Mouse (Mus musculus) forebrain, postnatal 0 days (tissue): ENCODE measurements at regions not wholly inside any gene's neighbourhood (a gene's known extent, or its start where the extent isn't known, plus 50 kb on each side); places are given as distances from the start of the nearest gene placed in this dataset.

Experiments used
- ATAC-seq: fragments of 200-750 bp; cut with Nextera tagmentation; 2 replicates; pipeline ENCODE4 v1.8.0; 2017; ENCODE audit warnings: mild to moderate bottlenecking, moderate library complexity
- DNase-seq: peaks from one replicate; pipeline ENCODE4 v3.0.0-alpha.2; 2015
- H3K27ac ChIP-seq: fragments of 300-500 bp; sonication (generic); 2 replicates; pipeline ENCODE4 v1.5.1; 2014; ENCODE audit warnings: low read depth, mild to moderate bottlenecking, antibody characterized with exemption, low read length, moderate library complexity, mixed read lengths
- H3K27me3 ChIP-seq: fragments of 300-500 bp; sonication (generic); 2 replicates; pipeline ENCODE4 v1.6.1; 2014; ENCODE audit warnings: mild to moderate bottlenecking, low read length, mixed read lengths; ENCODE audit not compliant: insufficient read depth
- H3K36me3 ChIP-seq: fragments of 300-500 bp; sonication (generic); 2 replicates; pipeline ENCODE4 v1.6.1; 2014; ENCODE audit warnings: mild to moderate bottlenecking, moderate library complexity; ENCODE audit not compliant: insufficient read depth
- H3K4me1 ChIP-seq: fragments of 300-500 bp; sonication (generic); 2 replicates; pipeline ENCODE4 v1.6.1; 2014; ENCODE audit warnings: antibody characterized with exemption; ENCODE audit not compliant: insufficient read depth
- H3K4me2 ChIP-seq: fragments of 300-500 bp; sonication (generic); 2 replicates; pipeline ENCODE4 v1.6.1; 2014; ENCODE audit warnings: low read depth, mild to moderate bottlenecking, moderate library complexity
- H3K4me3 ChIP-seq: fragments of 300-500 bp; sonication (generic); 2 replicates; pipeline ENCODE4 v1.5.1; 2014; ENCODE audit warnings: low read depth, low read length, mixed read lengths
- H3K9ac ChIP-seq: fragments of 300-500 bp; sonication (generic); 2 replicates; pipeline ENCODE4 v1.6.1; 2014; ENCODE audit warnings: mild to moderate bottlenecking
- H3K9me3 ChIP-seq: fragments of 300-500 bp; sonication (generic); 2 replicates; pipeline ENCODE4 v1.6.1; 2016; ENCODE audit warnings: low read length
- CTCF ChIP-seq: sonication (generic); IDR thresholded peaks from 2 replicates; pipeline ENCODE4 v1.5.1; 2016; ENCODE audit warnings: antibody characterized with exemption, control low read depth, low read depth
- WGBS: fragments of 180-500 bp; shearing (Covaris S2); extraction: QIAGEN DNeasy Blood & Tissue Kit; methylation state at CpG from one replicate; pipeline ENCODE4 v1.1.7; 2014; 5-methylcytosine and 5-hydroxymethylcytosine counted together

DNA sequence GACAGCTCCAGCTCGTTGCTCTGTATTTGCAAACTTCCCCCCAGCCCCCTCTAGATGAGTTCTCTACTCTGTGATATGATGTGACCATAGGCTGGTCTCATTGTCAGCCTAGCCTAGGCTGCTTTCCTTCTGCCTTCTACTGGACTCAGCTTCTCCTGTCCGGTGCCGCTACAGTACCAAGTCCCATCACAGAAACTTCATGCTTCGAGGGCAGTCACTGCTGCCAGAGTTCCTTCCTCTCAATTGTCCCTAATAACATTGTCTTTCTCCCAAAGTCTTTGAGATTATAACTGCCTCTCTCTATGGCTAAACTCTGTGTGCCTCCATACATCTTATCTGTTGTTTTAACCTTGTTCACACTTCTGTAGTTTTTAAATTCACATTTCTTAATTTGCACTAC lies 114.0 kb upstream of the Fmo9 start:
- ATAC-seq = no peak
- 78% methylated on average over 4 of the region's 4 CpGs for WGBS

DNA sequence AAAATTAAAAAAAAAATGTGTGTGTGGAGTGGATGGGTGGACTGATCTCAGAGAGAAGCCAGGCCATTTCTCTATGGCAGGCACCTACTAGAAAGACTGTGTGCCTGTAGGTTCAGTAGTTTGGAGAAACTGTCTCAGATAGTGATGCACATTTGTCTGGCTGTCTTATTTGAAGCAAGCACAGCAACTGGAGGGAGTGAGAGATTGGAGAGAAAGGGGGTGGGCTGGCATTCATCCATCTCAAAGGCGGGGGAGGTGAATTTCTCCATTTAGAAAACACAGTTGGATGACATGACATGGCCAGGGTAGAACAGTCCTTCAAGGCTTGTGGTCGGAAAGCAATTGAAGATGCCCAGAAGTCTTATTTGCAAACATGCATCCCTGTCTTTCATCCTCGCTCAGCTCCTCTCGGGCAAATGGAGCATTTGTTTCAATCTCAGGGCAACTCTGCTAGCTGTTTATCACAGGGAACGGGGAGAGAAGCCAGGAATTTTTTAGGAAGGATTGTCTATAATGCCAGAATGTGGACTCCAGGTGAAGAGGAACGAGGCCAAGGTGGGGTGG lies 114.8 kb upstream of the Fmo9 start:
- DNase-seq = no peak

More for the DNA sequence above, 114.0 kb upstream of the Fmo9 start:
- H3K27me3 ChIP-seq = no peaks in the 10 kb centered on the region
- H3K9me3 ChIP-seq = no peaks in the 10 kb centered on the region
- H3K36me3 ChIP-seq = no peaks in the 10 kb centered on the region
- no peak overlapping the region for H3K9ac ChIP-seq
- H3K4me1 ChIP-seq = no peaks in the 10 kb centered on the region
- no peak for DNase-seq
- no peak overlapping the region for H3K4me2 ChIP-seq
- H3K4me3 ChIP-seq = no peak overlapping the region
- TF ChIP-seq CTCF = no peak
- H3K27ac ChIP-seq = no peak overlapping the region

DNA sequence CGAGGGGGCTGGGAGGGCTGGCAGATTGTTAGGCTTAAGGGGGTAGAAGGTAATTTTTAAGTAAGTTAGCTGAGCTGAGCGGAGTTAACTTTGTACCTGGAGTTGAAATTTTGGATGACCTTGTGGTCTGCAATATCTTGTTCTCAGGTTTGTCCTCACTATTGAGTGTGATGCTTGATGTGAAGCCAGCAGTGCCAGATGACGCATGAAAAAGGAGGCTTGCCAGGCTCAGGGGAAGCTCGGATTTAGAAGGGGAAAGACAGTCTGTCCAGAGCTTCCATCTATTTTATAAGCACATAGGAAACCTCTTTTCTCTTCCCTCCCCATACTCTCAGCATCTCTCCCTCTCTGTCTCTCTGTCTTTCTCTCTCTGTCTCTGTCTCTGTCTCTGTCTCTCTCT lies 115.3 kb upstream of the Fmo9 start:
- Histone ChIP-seq H3K4me1 (no peaks in the 10 kb centered on the region), H3K27me3 (no peaks in the 10 kb centered on the region), H3K36me3 (no peaks in the 10 kb centered on the region), H3K9ac (no peak overlapping the region), H3K27ac (no peak overlapping the region), H3K4me2 (no peak overlapping the region), H3K4me3 (no peak overlapping the region), H3K9me3 (no peaks in the 10 kb centered on the region)
- no peak for DNase-seq
- no peak for ATAC-seq
- WGBS = 65% methylated on average over 4 of the region's 4 CpGs
- TF ChIP-seq CTCF = no peak

More for the DNA sequence above, 114.8 kb upstream of the Fmo9 start:
- 43% methylated on average over 6 of the region's 6 CpGs for WGBS
- Histone ChIP-seq H3K36me3 (no peaks in the 10 kb centered on the region), H3K9ac (no peak overlapping the region), H3K4me2 (no peak overlapping the region), H3K27ac (no peak overlapping the region), H3K4me1 (no peaks in the 10 kb centered on the region), H3K27me3 (no peaks in the 10 kb centered on the region), H3K9me3 (no peaks in the 10 kb centered on the region), H3K4me3 (no peak overlapping the region)
- TF ChIP-seq CTCF = no peak
- ATAC-seq = no peak

GRCm38 (mm10) chr1:166800953-166801603 lies 119.4 kb upstream of the Fmo9 start:
- no peak for DNase-seq
- TF ChIP-seq CTCF = no peak

GRCm38 (mm10) chr1:166801929-166802328 lies 120.3 kb upstream of the Fmo9 start:
- H3K9me3 ChIP-seq = no peaks in the 10 kb centered on the region
- H3K4me3 ChIP-seq = no peak overlapping the region
- no peaks in the 10 kb centered on the region for H3K27me3 ChIP-seq
- no peak for DNase-seq
- no peak for TF ChIP-seq CTCF
- no peak overlapping the region for H3K9ac ChIP-seq
- no peak for ATAC-seq
- H3K36me3 ChIP-seq = no peaks in the 10 kb centered on the region
- no peaks in the 10 kb centered on the region for H3K4me1 ChIP-seq
- no peak overlapping the region for H3K27ac ChIP-seq
- no peak overlapping the region for H3K4me2 ChIP-seq
- WGBS = 68% methylated on average over 4 of the region's 4 CpGs

More at GRCm38 (mm10) chr1:166800953-166801603, 119.4 kb upstream of the Fmo9 start:
- Histone ChIP-seq H3K9me3 (no peaks in the 10 kb centered on the region), H3K4me3 (no peak overlapping the region), H3K4me2 (no peak overlapping the region), H3K36me3 (no peaks in the 10 kb centered on the region), H3K27ac (no peak overlapping the region), H3K27me3 (no peaks in the 10 kb centered on the region), H3K4me1 (no peaks in the 10 kb centered on the region), H3K9ac (no peak overlapping the region)
- WGBS = 80% methylated on average over 11 of the region's 11 CpGs
- ATAC-seq = no peak

DNA sequence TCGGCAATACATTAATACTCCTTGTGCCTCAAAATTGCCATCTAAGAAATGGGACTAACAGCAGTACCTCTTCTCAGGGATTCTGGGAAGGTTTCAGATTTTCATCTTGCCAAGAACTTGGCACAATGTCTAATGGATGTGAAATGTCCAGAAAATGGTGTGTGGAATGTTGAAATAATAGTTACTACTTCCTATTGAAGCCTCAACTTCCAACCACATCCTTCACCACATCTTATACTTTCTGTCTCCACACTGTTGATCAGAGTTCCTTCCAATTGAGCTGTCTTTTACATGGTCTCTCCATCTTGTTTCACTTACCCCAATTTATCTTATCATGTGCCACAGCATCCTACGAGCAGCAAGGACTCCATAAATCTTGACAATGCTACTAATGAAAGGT lies 122.3 kb upstream of the Fmo9 start:
- DNase-seq (no peak), ATAC-seq (no peak)
- Histone ChIP-seq H3K4me1 (no peaks in the 10 kb centered on the region), H3K36me3 (no peaks in the 10 kb centered on the region), H3K9me3 (no peaks in the 10 kb centered on the region), H3K4me3 (no peak overlapping the region), H3K27ac (no peak overlapping the region), H3K9ac (no peak overlapping the region), H3K4me2 (no peak overlapping the region), H3K27me3 (no peaks in the 10 kb centered on the region)
- no peak for TF ChIP-seq CTCF
- WGBS = 86% methylated on average over 2 of the region's 2 CpGs

DNA sequence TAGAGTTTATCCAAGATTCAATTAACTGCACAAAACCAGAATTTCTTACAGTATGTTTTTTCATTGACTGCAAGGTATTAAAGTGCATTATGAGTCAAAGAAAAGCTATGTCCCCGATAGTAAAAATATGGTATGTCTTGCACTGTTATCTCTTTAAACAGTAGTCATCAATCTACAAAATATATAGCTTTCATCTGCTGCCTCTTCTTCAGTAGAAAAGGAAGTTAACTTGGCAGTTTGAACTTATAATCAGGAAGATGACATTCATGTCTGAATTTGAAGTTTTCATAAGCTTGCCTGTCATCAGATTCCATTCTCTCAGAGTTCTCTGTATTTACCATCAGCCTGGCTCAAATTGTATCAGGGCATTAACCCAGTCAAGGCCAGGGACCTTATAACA lies 122.7 kb upstream of the Fmo9 start:
- H3K4me3 ChIP-seq = no peak overlapping the region
- no peak overlapping the region for H3K9ac ChIP-seq
- no peak overlapping the region for H3K4me2 ChIP-seq
- WGBS = 95% methylated on average over 1 of the region's 1 CpGs
- no peak for DNase-seq
- ATAC-seq = no peak
- no peaks in the 10 kb centered on the region for H3K4me1 ChIP-seq
- H3K27me3 ChIP-seq = no peaks in the 10 kb centered on the region
- H3K36me3 ChIP-seq = no peaks in the 10 kb centered on the region
- TF ChIP-seq CTCF = no peak
- no peaks in the 10 kb centered on the region for H3K9me3 ChIP-seq
- H3K27ac ChIP-seq = no peak overlapping the region
